Mouse (Mus musculus): ENCODE measurements around the gene Lrrc27.

DNA sequence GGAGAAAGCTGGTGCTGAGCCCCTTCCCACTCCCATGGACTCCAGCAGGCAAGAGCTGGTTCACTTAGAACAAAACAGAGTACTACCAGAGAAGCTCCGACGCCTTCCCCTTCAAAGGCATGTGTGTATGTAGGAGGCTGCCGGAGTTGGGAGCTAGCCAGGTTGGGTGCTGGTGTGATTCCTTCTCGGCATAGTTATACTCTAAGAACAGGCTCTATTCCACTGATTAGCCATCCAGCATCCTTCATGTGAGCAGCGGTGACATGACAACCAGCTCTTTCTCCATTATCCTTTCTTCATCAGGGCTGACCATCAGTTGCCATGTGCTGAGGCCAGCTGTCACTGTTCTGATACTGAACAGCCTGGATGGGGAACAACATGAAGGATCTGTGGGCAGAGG, 59.1 kb downstream of the Lrrc27 start:
- TF ChIP-seq ETS1 (conservative IDR thresholded peaks at IDR 0.05; ENCODE audit: low read depth, low read length), result no peak
- TF ChIP-seq EP300 (IDR thresholded peaks at IDR 0.05; ENCODE audit: low read length), result no peak
- TF ChIP-seq UBTF (IDR thresholded peaks at IDR 0.05; ENCODE audit: low read depth, low read length), result no peak
- TF ChIP-seq POLR2A (IDR thresholded peaks at IDR 0.05; ENCODE audit: low read depth, low read length), result no peak
- no peak for TF ChIP-seq ELF1 (IDR thresholded peaks at IDR 0.05; ENCODE audit: low read depth, low read length)

Data from CH12.LX (cell line).